Mouse (Mus musculus): Measurements from ENCODE around the gene Krt19. TPM values are rescaled to one million over a fixed set of nuclear protein-coding genes. Genes with fewer than 3 reads are reported as not detected.
A peak's percentile ranks its signal among the peaks of the same experiment; 100 is the strongest.

The Krt19 gene
- 1.1 and 2.2 TPM in 2 replicates for polyA plus RNA-seq (2015; fragmentation: Nextera tagmentation; extraction: Ambion mirVana)

GRCm38 (mm10) chr11:100148615-100149330 lies at the start of gene Krt19:
TSS of gene Krt19 (minus strand) at chr11:100148665.
- no peak within 1 kb of the TSS for H3K9ac ChIP-seq
- no peak within 1 kb of the TSS for H3K27ac ChIP-seq (replicated peaks)
- H3K36me3 ChIP-seq: no peaks in the 10 kb centered on the region
- H3K4me2 ChIP-seq: no peak within 1 kb of the TSS
- H3K27me3 ChIP-seq: peaks cover 42% of the 10 kb centered on the region
- peaks cover 13% of the 10 kb centered on the region for H3K4me1 ChIP-seq (replicated peaks)
- H3K9me3 ChIP-seq: no peaks in the 10 kb centered on the region
- no peak within 1 kb of the TSS for H3K4me3 ChIP-seq
- no peak for ATAC-seq (ENCODE audit: low read depth)
- WGBS: 38% methylated on average over 9 of the region's 9 CpGs

- Histone ChIP-seq H3K36me3 (no peaks in the 10 kb centered on the region), H3K27me3 (no peaks in the 10 kb centered on the region), H3K9me3 (no peaks in the 10 kb centered on the region), H3K9ac (0 out of 2 replicates have a peak within 1 kb of the TSS, but pooled peaks have one; percentile 12), H3K27ac (replicated peaks) (no peak within 1 kb of the TSS), H3K4me1 (replicated peaks) (peaks cover 9% of the 10 kb centered on the region), H3K4me2 (no peak within 1 kb of the TSS), H3K4me3 (no peak within 1 kb of the TSS)
- ATAC-seq (ENCODE audit: low read depth): no peak
- WGBS: 54% methylated on average over 9 of the region's 9 CpGs
Measured at GRCm38 (mm10) chr11:100192992-100193391, 44.5 kb upstream of the Krt19 start, which contains the start of gene Krt9. TSS of gene Krt9 (minus strand) at chr11:100193246.

- ATAC-seq (ENCODE audit: low read depth): no peak
- Histone ChIP-seq H3K9me3 (no peaks in the 10 kb centered on the region), H3K27me3 (no peaks in the 10 kb centered on the region), H3K27ac (replicated peaks) (no peak overlapping the region), H3K4me3 (no peak overlapping the region), H3K9ac (no peak overlapping the region), H3K4me2 (no peak overlapping the region), H3K4me1 (replicated peaks) (peaks cover 9% of the 10 kb centered on the region), H3K36me3 (no peaks in the 10 kb centered on the region)
- 92% methylated on average over 3 of the region's 3 CpGs for WGBS
Measured at GRCm38 (mm10) chr11:100191820-100192219, 43.4 kb upstream of the Krt19 start.

GRCm38 (mm10) chr11:100186736-100187135 lies 38.3 kb upstream of the Krt19 start:
- Histone ChIP-seq H3K9me3 (no peaks in the 10 kb centered on the region), H3K27me3 (no peaks in the 10 kb centered on the region), H3K9ac (no peak overlapping the region), H3K4me1 (replicated peaks) (no peaks in the 10 kb centered on the region), H3K4me2 (no peak overlapping the region), H3K4me3 (no peak overlapping the region), H3K36me3 (no peaks in the 10 kb centered on the region), H3K27ac (replicated peaks) (no peak overlapping the region)
- ATAC-seq (ENCODE audit: low read depth): no peak
- WGBS: 89% methylated on average over 8 of the region's 8 CpGs

GRCm38 (mm10) chr11:100181725-100182124 lies 33.3 kb upstream of the Krt19 start:
- Histone ChIP-seq H3K36me3 (no peaks in the 10 kb centered on the region), H3K27me3 (no peaks in the 10 kb centered on the region), H3K4me2 (no peak overlapping the region), H3K9me3 (no peaks in the 10 kb centered on the region), H3K9ac (no peak overlapping the region), H3K4me1 (replicated peaks) (no peaks in the 10 kb centered on the region), H3K27ac (replicated peaks) (no peak overlapping the region), H3K4me3 (no peak overlapping the region)
- WGBS: 78% methylated on average over 7 of the region's 7 CpGs
- ATAC-seq (ENCODE audit: low read depth): no peak

GRCm38 (mm10) chr11:100179260-100179659 lies 30.8 kb upstream of the Krt19 start:
- WGBS: 84% methylated on average over 3 of the region's 3 CpGs
- Histone ChIP-seq H3K4me1 (replicated peaks) (no peaks in the 10 kb centered on the region), H3K9ac (no peak overlapping the region), H3K4me3 (no peak overlapping the region), H3K4me2 (no peak overlapping the region), H3K27me3 (no peaks in the 10 kb centered on the region), H3K9me3 (no peaks in the 10 kb centered on the region), H3K27ac (replicated peaks) (no peak overlapping the region), H3K36me3 (no peaks in the 10 kb centered on the region)
- ATAC-seq (ENCODE audit: low read depth): no peak

- H3K9ac ChIP-seq: no peak overlapping the region
- WGBS: 75% methylated on average over 5 of the region's 5 CpGs
- no peaks in the 10 kb centered on the region for H3K27me3 ChIP-seq
- no peak overlapping the region for H3K4me3 ChIP-seq
- no peaks in the 10 kb centered on the region for H3K9me3 ChIP-seq
- H3K4me1 ChIP-seq (replicated peaks): no peaks in the 10 kb centered on the region
- H3K36me3 ChIP-seq: no peaks in the 10 kb centered on the region
- H3K4me2 ChIP-seq: no peak overlapping the region
- H3K27ac ChIP-seq (replicated peaks): no peak overlapping the region
- no peak for ATAC-seq (ENCODE audit: low read depth)
Measured at GRCm38 (mm10) chr11:100178307-100178706, 29.8 kb upstream of the Krt19 start.

- no peaks in the 10 kb centered on the region for H3K4me1 ChIP-seq (replicated peaks)
- no peak overlapping the region for H3K4me2 ChIP-seq
- H3K27me3 ChIP-seq: no peaks in the 10 kb centered on the region
- 60% methylated on average over 9 of the region's 9 CpGs for WGBS
- no peak for ATAC-seq (ENCODE audit: low read depth)
- H3K9ac ChIP-seq: no peak overlapping the region
- H3K9me3 ChIP-seq: no peaks in the 10 kb centered on the region
- H3K36me3 ChIP-seq: no peaks in the 10 kb centered on the region
- no peak overlapping the region for H3K4me3 ChIP-seq
- no peak overlapping the region for H3K27ac ChIP-seq (replicated peaks)
Measured at GRCm38 (mm10) chr11:100176791-100177190, 28.3 kb upstream of the Krt19 start.

GRCm38 (mm10) chr11:100168765-100169762 lies 20.6 kb upstream of the Krt19 start:
- ATAC-seq (ENCODE audit: low read depth): peak; percentile 23; the same call in 1 of the 2 replicates
- Histone ChIP-seq H3K36me3 (no peaks in the 10 kb centered on the region), H3K27me3 (no peaks in the 10 kb centered on the region), H3K9ac (no peak overlapping the region), H3K9me3 (no peaks in the 10 kb centered on the region), H3K4me2 (no peak overlapping the region), H3K27ac (replicated peaks) (no peak overlapping the region), H3K4me3 (no peak overlapping the region), H3K4me1 (replicated peaks) (no peaks in the 10 kb centered on the region)
- 33% methylated on average over 14 of the region's 14 CpGs for WGBS

GRCm38 (mm10) chr11:100168071-100168470 lies 19.6 kb upstream of the Krt19 start:
- Histone ChIP-seq H3K27ac (replicated peaks) (no peak overlapping the region), H3K4me1 (replicated peaks) (no peaks in the 10 kb centered on the region), H3K4me2 (no peak overlapping the region), H3K27me3 (no peaks in the 10 kb centered on the region), H3K9ac (no peak overlapping the region), H3K36me3 (no peaks in the 10 kb centered on the region), H3K9me3 (no peaks in the 10 kb centered on the region), H3K4me3 (no peak overlapping the region)
- WGBS: 83% methylated on average over 8 of the region's 8 CpGs
- no peak for ATAC-seq (ENCODE audit: low read depth)

- H3K36me3 ChIP-seq: no peaks in the 10 kb centered on the region
Measured at GRCm38 (mm10) chr11:100164392-100164791, 15.9 kb upstream of the Krt19 start.

GRCm38 (mm10) chr11:100157908-100158477 lies 9.5 kb upstream of the Krt19 start:
- no peak for ATAC-seq (ENCODE audit: low read depth)
- 52% methylated on average over 6 of the region's 6 CpGs for WGBS
- H3K4me2 ChIP-seq: no peak overlapping the region

More at GRCm38 (mm10) chr11:100164392-100164791, 15.9 kb upstream of the Krt19 start:
- no peak for ATAC-seq (ENCODE audit: low read depth)
- no peak overlapping the region for H3K4me2 ChIP-seq
- H3K4me3 ChIP-seq: no peak overlapping the region
- no peaks in the 10 kb centered on the region for H3K27me3 ChIP-seq
- H3K9me3 ChIP-seq: no peaks in the 10 kb centered on the region
- 69% methylated on average over 7 of the region's 7 CpGs for WGBS
- no peak overlapping the region for H3K9ac ChIP-seq
- H3K4me1 ChIP-seq (replicated peaks): no peaks in the 10 kb centered on the region
- H3K27ac ChIP-seq (replicated peaks): no peak overlapping the region

More at GRCm38 (mm10) chr11:100157908-100158477, 9.5 kb upstream of the Krt19 start:
- Histone ChIP-seq H3K27ac (replicated peaks) (no peak overlapping the region), H3K27me3 (no peaks in the 10 kb centered on the region), H3K9me3 (no peaks in the 10 kb centered on the region), H3K4me1 (replicated peaks) (no peaks in the 10 kb centered on the region), H3K9ac (no peak overlapping the region), H3K36me3 (no peaks in the 10 kb centered on the region), H3K4me3 (no peak overlapping the region)

Data from neural tube, embryonic 13.5 days (tissue).